Mouse (Mus musculus) kidney, postnatal 0 days (tissue): ENCODE data around the gene Luzp1. TPM values are rescaled to one million over a fixed set of nuclear protein-coding genes. Genes with fewer than 3 reads are reported as not detected.

Source experiments
- ATAC-seq: fragments of 200-750 bp; cut with Nextera tagmentation; replicated peaks from 2 replicates; pipeline ENCODE4 v1.8.0; 2017; ENCODE audit warnings: low read depth, moderate number of reproducible peaks, moderate TSS enrichment, moderate library complexity; ENCODE audit not compliant: low FRiP score
- DNase-seq: peaks from one replicate; pipeline ENCODE4 v3.0.0-alpha.2; 2016; ENCODE audit warnings: low spot score
- H3K27ac ChIP-seq: fragments of 300-500 bp; sonication (generic); 2 replicates; pipeline ENCODE4 v1.5.1; 2014; ENCODE audit warnings: mild to moderate bottlenecking
- H3K27me3 ChIP-seq: fragments of 300-500 bp; sonication (generic); 2 replicates; pipeline ENCODE4 v1.6.1; 2014; ENCODE audit warnings: low read length, mixed read lengths; ENCODE audit not compliant: insufficient read depth
- H3K36me3 ChIP-seq: fragments of 300-500 bp; sonication (generic); 2 replicates; pipeline ENCODE4 v1.6.1; 2014; ENCODE audit warnings: low read length, mixed read lengths; ENCODE audit not compliant: insufficient read depth
- H3K4me1 ChIP-seq: fragments of 300-500 bp; sonication (generic); replicated peaks from 2 replicates; pipeline ENCODE4 v1.6.1; 2014; ENCODE audit warnings: antibody characterized with exemption, low read length, mixed read lengths; ENCODE audit not compliant: insufficient read depth
- H3K4me2 ChIP-seq: fragments of 300-500 bp; sonication (generic); 2 replicates; pipeline ENCODE4 v1.6.1; 2014; ENCODE audit warnings: mild to moderate bottlenecking, low read length, moderate library complexity, mixed read lengths
- H3K4me3 ChIP-seq: fragments of 300-500 bp; sonication (generic); replicated peaks from 2 replicates; pipeline ENCODE4 v1.5.1; 2014; ENCODE audit warnings: low read depth, low read length
- H3K9ac ChIP-seq: fragments of 300-500 bp; sonication (generic); 2 replicates; pipeline ENCODE4 v1.6.1; 2014; ENCODE audit warnings: low read depth, low read length
- H3K9me3 ChIP-seq: fragments of 300-500 bp; sonication (generic); replicated peaks from 2 replicates; pipeline ENCODE4 v1.6.1; 2016; ENCODE audit warnings: low read length, inconsistent platforms, mixed read lengths
- CTCF ChIP-seq: IDR thresholded peaks from 2 replicates; pipeline ENCODE4 v1.5.1; 2016; ENCODE audit warnings: antibody characterized with exemption, low read depth, mild to moderate bottlenecking, moderate library complexity
- WGBS: fragments of 180-500 bp; shearing (Covaris S2); extraction: QIAGEN DNeasy Blood & Tissue Kit; methylation state at CpG from one replicate; pipeline ENCODE4 v1.1.7; 2014; 5-methylcytosine and 5-hydroxymethylcytosine counted together
- polyA plus RNA-seq: library from polyadenylated mRNA; unstranded; fragments of >200 nt; fragmentation: Nextera tagmentation; extraction: Ambion mirVana; gene quantifications from 2 replicates; pipeline ENCODE4 v1.2.1, GENCODE M21; 2015

The Luzp1 gene
- polyA plus RNA-seq, 1 experiment from 2014 or later, result 111 TPM

- no peak for DNase-seq
- Histone ChIP-seq H3K4me3 (no peak overlapping the region), H3K4me2 (no peak overlapping the region), H3K27me3 (no peaks in the 10 kb centered on the region), H3K36me3 (no peaks in the 10 kb centered on the region), H3K27ac (no peak overlapping the region), H3K9ac (no peak overlapping the region), H3K4me1 (0 out of 2 replicates have a peak, but pooled peaks cover 5% of the 10 kb centered on the region), H3K9me3 (no peaks in the 10 kb centered on the region)
- TF ChIP-seq CTCF, result no peak
- ATAC-seq, result no peak
Observed at GRCm38 (mm10) chr4:136519866-136520265, 50.3 kb downstream of the Luzp1 start.

DNA sequence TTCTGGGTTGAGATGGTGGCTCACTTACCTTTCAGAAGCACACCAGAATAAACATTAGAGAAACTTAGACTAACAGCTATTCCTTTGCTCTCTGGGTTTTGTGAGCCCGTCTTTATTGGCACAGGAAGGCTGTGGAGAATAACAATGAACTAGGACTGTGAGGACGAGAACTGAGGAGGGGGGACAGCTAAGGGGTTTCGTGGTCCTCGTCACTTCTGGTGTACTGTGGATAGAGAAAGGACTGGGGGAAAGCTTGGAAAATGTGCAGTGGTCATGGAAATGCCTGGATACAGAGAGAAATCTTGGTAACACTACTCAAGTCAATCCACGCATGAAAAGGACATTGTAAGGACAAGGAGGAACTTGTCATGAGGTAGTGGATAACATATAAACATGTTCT, 52.3 kb downstream of the Luzp1 start:
- no peak for TF ChIP-seq CTCF

GRCm38 (mm10) chr4:136524309-136524708, 54.7 kb downstream of the Luzp1 start:
- H3K9ac ChIP-seq, result no peak overlapping the region
- no peak overlapping the region for H3K27ac ChIP-seq
- DNase-seq (no peak), ATAC-seq (no peak)
- H3K4me3 ChIP-seq, result no peak overlapping the region
- H3K36me3 ChIP-seq, result peaks cover 3% of the 10 kb centered on the region; the same call in 1 of the 2 replicates
- 0 out of 2 replicates have a peak, but pooled peaks cover 2% of the 10 kb centered on the region for H3K4me1 ChIP-seq
- TF ChIP-seq CTCF, result no peak
- 85% methylated on average over 2 of the region's 2 CpGs for WGBS
- H3K9me3 ChIP-seq, result no peaks in the 10 kb centered on the region; the same call in 1 of the 2 replicates
- H3K4me2 ChIP-seq, result no peak overlapping the region
- no peaks in the 10 kb centered on the region for H3K27me3 ChIP-seq

More for the DNA sequence above, 52.3 kb downstream of the Luzp1 start:
- WGBS, result 75% methylated on average over 5 of the region's 5 CpGs
- ATAC-seq (no peak), DNase-seq (no peak)
- H3K4me2 ChIP-seq, result no peak overlapping the region
- no peaks in the 10 kb centered on the region for H3K36me3 ChIP-seq
- H3K9me3 ChIP-seq, result no peaks in the 10 kb centered on the region
- no peaks in the 10 kb centered on the region for H3K27me3 ChIP-seq
- H3K9ac ChIP-seq, result no peak overlapping the region
- 0 out of 2 replicates have a peak, but pooled peaks cover 2% of the 10 kb centered on the region for H3K4me1 ChIP-seq
- H3K27ac ChIP-seq, result no peak overlapping the region
- no peak overlapping the region for H3K4me3 ChIP-seq

DNA sequence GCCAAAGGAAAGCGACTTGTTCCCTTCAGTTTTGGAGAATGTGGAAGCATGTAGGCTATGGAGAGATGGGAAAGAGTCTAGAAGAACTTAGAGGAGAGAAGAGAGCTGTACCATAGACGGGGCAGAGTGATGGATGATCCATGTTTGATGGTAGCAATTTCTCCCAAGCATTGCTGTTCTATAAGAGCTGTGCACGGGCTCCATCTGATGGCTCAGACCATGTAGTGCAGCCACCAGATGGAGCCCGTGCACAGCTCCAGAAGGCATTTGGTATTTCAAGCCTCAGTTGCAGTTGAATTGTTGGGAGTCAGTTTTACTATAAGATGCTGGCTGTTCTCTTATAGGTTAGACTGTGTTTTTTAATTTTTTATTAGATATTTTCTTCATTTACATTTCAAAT, 56.9 kb downstream of the Luzp1 start:
- no peaks in the 10 kb centered on the region for H3K27me3 ChIP-seq
- TF ChIP-seq CTCF, result peak; percentile 70
- no peak overlapping the region for H3K27ac ChIP-seq
- H3K9ac ChIP-seq, result no peak overlapping the region
- peaks cover 3% of the 10 kb centered on the region; the same call in 1 of the 2 replicates for H3K36me3 ChIP-seq
- ATAC-seq, result no peak; the same call in 1 of the 2 replicates
- no peaks in the 10 kb centered on the region for H3K4me1 ChIP-seq
- H3K4me3 ChIP-seq, result no peak overlapping the region
- H3K4me2 ChIP-seq, result no peak overlapping the region
- no peaks in the 10 kb centered on the region; the same call in 1 of the 2 replicates for H3K9me3 ChIP-seq
- WGBS, result 17% methylated on average over 4 of the region's 4 CpGs
- DNase-seq, result peak; percentile 87

GRCm38 (mm10) chr4:136545151-136545550, 75.6 kb downstream of the Luzp1 start:
- H3K27ac ChIP-seq, result no peak overlapping the region
- no peak overlapping the region for H3K9ac ChIP-seq
- H3K4me3 ChIP-seq, result no peak overlapping the region
- 89% methylated on average over 3 of the region's 3 CpGs for WGBS
- no peak for TF ChIP-seq CTCF
- DNase-seq, result no peak
- H3K4me2 ChIP-seq, result no peak overlapping the region
- no peaks in the 10 kb centered on the region for H3K27me3 ChIP-seq
- peaks cover 81% of the 10 kb centered on the region for H3K36me3 ChIP-seq
- no peaks in the 10 kb centered on the region for H3K9me3 ChIP-seq
- H3K4me1 ChIP-seq, result no peaks in the 10 kb centered on the region
- no peak for ATAC-seq

DNA sequence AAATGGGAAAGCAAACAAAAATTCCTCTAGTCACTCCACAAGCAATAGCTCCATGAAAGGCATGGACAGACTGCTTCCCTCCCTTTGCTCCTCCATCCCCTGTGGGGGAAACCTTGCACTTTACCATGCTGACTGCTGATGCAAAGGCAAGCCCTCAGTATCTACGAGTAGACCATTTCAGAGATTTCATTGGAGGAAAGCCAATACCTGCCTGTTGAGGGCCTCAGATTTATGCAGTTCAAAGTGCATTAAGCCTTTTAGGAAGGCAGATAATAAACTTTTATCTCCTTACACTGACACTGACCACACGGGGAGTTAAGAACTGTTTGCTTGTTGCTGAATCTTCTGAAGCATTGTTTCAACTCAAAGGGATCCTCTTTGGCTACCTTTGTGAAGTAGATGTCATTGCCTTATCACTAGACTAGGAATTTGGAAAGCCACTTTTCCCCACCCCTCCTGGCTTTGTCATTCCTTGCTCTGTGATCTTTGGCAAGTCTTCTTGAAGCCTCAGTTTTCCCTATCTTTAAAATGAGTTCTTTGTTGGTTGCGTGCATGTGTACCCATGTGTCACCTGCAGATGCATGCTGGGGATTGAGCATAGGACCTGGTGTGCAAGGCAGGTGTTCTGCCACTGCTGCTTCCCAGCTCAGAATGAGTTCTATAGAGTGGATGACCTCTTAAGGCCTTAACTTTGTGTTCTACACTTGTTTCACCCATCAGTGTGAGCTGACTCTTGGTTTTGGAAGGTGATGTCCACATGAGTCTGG, 76.9 kb downstream of the Luzp1 start:
- 52% methylated on average over 3 of the region's 3 CpGs for WGBS
- Histone ChIP-seq H3K27ac (no peak overlapping the region), H3K4me3 (no peak overlapping the region), H3K36me3 (peaks cover 84% of the 10 kb centered on the region), H3K4me2 (no peak overlapping the region), H3K27me3 (no peaks in the 10 kb centered on the region), H3K9ac (no peak overlapping the region), H3K9me3 (no peaks in the 10 kb centered on the region), H3K4me1 (no peaks in the 10 kb centered on the region)
- ATAC-seq (no peak), DNase-seq (no peak)
- TF ChIP-seq CTCF, result no peak
